9 mouse cellular contexts compared by ENCODE assay signal in genomic region chr3:102061923-102062670, GRCm38 (mm10). TPM values are rescaled to one million over a fixed set of nuclear protein-coding genes. Genes with fewer than 3 reads are reported as not detected.
A peak's percentile ranks its signal among the peaks of the same experiment; 100 is the strongest.
DNase-seq lines count a peak whose midpoint lies in the region; ATAC-seq and TF ChIP-seq lines count a peak whose summit lies in the region.
"Had no signal": no experiment of that assay in that cellular context is flagged by ENCODE, and none has a peak within 500 bp of the region (broad histone marks: within the 10 kb centered on the region; RNA-seq: fewer than 3 reads in every experiment).

No protein-coding gene starts in this region.

- peak; percentile 80; the same call in 1 of the 2 replicates for ATAC-seq in lung, embryonic 16.5 days (ENCODE audit: low read depth)
- ATAC-seq in erythroid progenitor cell, adult 5-6 weeks (replicated peaks; ENCODE audit: low FRiP score, poor library complexity, severe bottlenecking): no peak

- no peaks in the 10 kb centered on the region for H3K4me1 ChIP-seq in cerebellum, adult 2 months (ENCODE audit: control insufficient read depth, insufficient read depth, low read length)
- H3K4me1 ChIP-seq in lung, embryonic 16.5 days (replicated peaks; ENCODE audit: control insufficient read depth, insufficient read depth, low read length): peaks cover 5% of the 10 kb centered on the region

- H3K4me2 ChIP-seq in lung, embryonic 16.5 days (ENCODE audit: low read depth, low read length): no peak overlapping the region

- H3K9ac ChIP-seq in lung, embryonic 16.5 days (ENCODE audit: low read length): no peak overlapping the region

- H3K4me3 ChIP-seq in cerebellum, adult 2 months (replicated peaks; ENCODE audit: insufficient read depth, low read depth, low read length): no peak overlapping the region
- H3K4me3 ChIP-seq in lung, embryonic 16.5 days (ENCODE audit: low read length): no peak overlapping the region
- H3K4me3 ChIP-seq: myocyte had no signal

- 40% methylated on average over 14 of the region's 14 CpGs for WGBS in cerebellum, adult 2 months
- WGBS in lung, embryonic 16.5 days: 31% methylated on average over 14 of the region's 14 CpGs

- TF ChIP-seq POLR2A in cerebellum, adult 2 months (IDR thresholded peaks at IDR 0.05; ENCODE audit: borderline replicate concordance, insufficient read depth, low read length): no peak

- H3K36me3 ChIP-seq in lung, embryonic 16.5 days (ENCODE audit: control insufficient read depth, insufficient read depth, low read length): no peaks in the 10 kb centered on the region

- no peak overlapping the region for H3K27ac ChIP-seq in cerebellum, adult 2 months (ENCODE audit: insufficient read depth, low read length)
- H3K27ac ChIP-seq in lung, embryonic 16.5 days (ENCODE audit: low read length): no peak overlapping the region

- no peaks in the 10 kb centered on the region for H3K9me3 ChIP-seq in lung, embryonic 16.5 days (ENCODE audit: control insufficient read depth, low read length)

- peak; percentile 68 for DNase-seq in WW6 (ENCODE audit: low read depth, low spot score)
- peak; percentile 72 to 78 for DNase-seq in cerebellum, adult 2 months
- DNase-seq in forelimb bud, embryonic 11.5 days (ENCODE audit: low read depth, low spot score): peak; percentile 73
- DNase-seq in heart, postnatal 4 days: peak; percentile 85
- DNase-seq in layer of hippocampus, postnatal 10 days (ENCODE audit: low spot score in 2 of 2): peak; percentile 70 to 75
- DNase-seq in right cerebral cortex, adult 18-20 months: peak; percentile 24

- no peaks in the 10 kb centered on the region for H3K27me3 ChIP-seq in cerebellum, adult 2 months (ENCODE audit: control insufficient read depth, insufficient read depth, low read length)
- H3K27me3 ChIP-seq in lung, embryonic 16.5 days (ENCODE audit: control insufficient read depth, insufficient read depth, low read depth, low read length): no peaks in the 10 kb centered on the region

- peak; percentile 81 for TF ChIP-seq CTCF in cerebellum, adult 2 months (IDR thresholded peaks at IDR 0.05; ENCODE audit: borderline replicate concordance, insufficient read depth, low read depth, low read length)

RNA-seq across cellular contexts. Expression of gene Casq2, which starts 24.1 kb away (rescaled TPM):
- polyA plus RNA-seq in cerebellum, adult 2 months (2012; rRNA removed): 49.1 and 50.4 TPM in 2 replicates
- total RNA-seq in heart, postnatal 4 days (2021): 100 to 1,000 TPM; 914 to 961 TPM
- 1 to 10 TPM; 1.4 to 1.7 TPM for total RNA-seq in layer of hippocampus, postnatal 10 days (2021)
- polyA plus RNA-seq in lung, embryonic 16.5 days (2015; fragmentation: Nextera tagmentation; extraction: Ambion mirVana): 15.5 and 19.0 TPM in 2 replicates
- not detected in 2 replicates for total RNA-seq in erythroid progenitor cell, adult 5-6 weeks (2015; ENCODE audit: low replicate concordance)
- 1.5 TPM in 1 of 2 replicates, not detected in the other for total RNA-seq in erythroid progenitor cell, adult 5-6 weeks (2017; ENCODE audit: low replicate concordance)

RNA-seq across cellular contexts. Expression of gene Nhlh2, which starts 52.2 kb away (rescaled TPM):
- 9.3 and 9.6 TPM in 2 replicates for polyA plus RNA-seq in cerebellum, adult 2 months (2012; rRNA removed)
- not detected for total RNA-seq in heart, postnatal 4 days (2021)
- total RNA-seq in layer of hippocampus, postnatal 10 days (2021): 1 to 10 TPM; 4.4 to 4.9 TPM
- polyA plus RNA-seq in lung, embryonic 16.5 days (2015; fragmentation: Nextera tagmentation; extraction: Ambion mirVana): not detected in 2 replicates
- total RNA-seq in erythroid progenitor cell, adult 5-6 weeks (2015; ENCODE audit: low replicate concordance): not detected in 2 replicates
- total RNA-seq in erythroid progenitor cell, adult 5-6 weeks (2017; ENCODE audit: low replicate concordance): not detected in 2 replicates

Comparison
In these comparisons a context has a peak if more than half of its experiments do, and no peak if none do; other contexts are left out.
1. DNase-seq: peak in every context shown above with its lines; median percentile 85 in heart, postnatal 4 days; 75 in cerebellum, adult 2 months; 73 in forelimb bud, embryonic 11.5 days; 72 in layer of hippocampus, postnatal 10 days; 68 in WW6; 24 in right cerebral cortex, adult 18-20 months.
2. RNA of gene Casq2, which starts 24.1 kb away (total RNA-seq): 914 to 961 TPM in heart, postnatal 4 days; 1.4 to 1.7 TPM in layer of hippocampus, postnatal 10 days and 1.5 TPM in erythroid progenitor cell, adult 5-6 weeks; every median in the first group is over 100 times any median in the second.
3. RNA of gene Nhlh2, which starts 52.2 kb away (total RNA-seq): 4.4 to 4.9 TPM in layer of hippocampus, postnatal 10 days; not detected in heart, postnatal 4 days and not detected in erythroid progenitor cell, adult 5-6 weeks; every median in the first group is over 4 times any median in the second.